Mouse (Mus musculus) heart, postnatal 36 days (tissue): ENCODE results near the gene Cryba1. TPM values are rescaled to one million over a fixed set of nuclear protein-coding genes. Genes with fewer than 3 reads are reported as not detected.

Source experiments
- total RNA-seq, 2 experiments: library from RNA; stranded (reverse); gene quantifications; 2 replicates each; pipeline ENCODE4 v1.2.3; 2021

Gene Cryba1
- total RNA-seq, 2 experiments from 2014 or later = not detected

Other genes with a start within 250 kb of the Cryba1 start
- gene Ankrd13b, start 235.6 kb downstream of the Cryba1 start, total RNA-seq = 10 to 100 TPM in 1 of 2 experiments, 1 to 10 TPM in 1; 9.8 to 10.4 TPM
- 10 to 100 TPM; 55.2 to 57.1 TPM for gene Git1, start 231.7 kb downstream of the Cryba1 start, total RNA-seq
- gene Abhd15, start 210.2 kb downstream of the Cryba1 start, total RNA-seq = 1 to 10 TPM; 2.3 to 3.1 TPM
- gene Trp53i13, start 209.3 kb downstream of the Cryba1 start, total RNA-seq = 1 to 10 TPM; 8.3 to 8.7 TPM
- gene Gm10392, start 206.1 kb downstream of the Cryba1 start, total RNA-seq = not detected
- gene Taok1, start 117.5 kb downstream of the Cryba1 start, total RNA-seq = 10 to 100 TPM; 54.4 to 56.0 TPM
- 10 to 100 TPM; 46.8 to 48.3 TPM for gene Nufip2, start 39.1 kb downstream of the Cryba1 start, total RNA-seq
- gene Myo18a, start 38.0 kb upstream of the Cryba1 start, total RNA-seq = 100 to 1,000 TPM; 256 to 280 TPM
- not detected for gene Gm10277, start 62.5 kb upstream of the Cryba1 start, total RNA-seq
- gene Pipox, start 168.8 kb upstream of the Cryba1 start, total RNA-seq = under 1 TPM; 0.53 to 0.89 TPM
- gene Sez6, start 205.5 kb upstream of the Cryba1 start, total RNA-seq = under 1 TPM; 0.16 to 0.44 TPM